Mouse (Mus musculus) forebrain, embryonic 14.5 days (tissue): ENCODE measurements around the gene Hdac1. TPM values are rescaled to one million over a fixed set of nuclear protein-coding genes. Genes with fewer than 3 reads are reported as not detected.

Experiments used
- ATAC-seq: fragments of 200-750 bp; cut with Nextera tagmentation; 2 replicates; pipeline ENCODE4 v1.8.0; 2017; ENCODE audit warnings: mild to moderate bottlenecking, moderate library complexity
- DNase-seq: peaks from one replicate; pipeline ENCODE4 v3.0.0-alpha.2; 2015; ENCODE audit warnings: low spot score
- H3K27ac ChIP-seq: fragments of 300-500 bp; sonication (generic); 2 replicates; pipeline ENCODE4 v1.5.1; 2014; ENCODE audit warnings: low read depth, mild to moderate bottlenecking, control low read depth, low read length, moderate library complexity
- H3K27me3 ChIP-seq: fragments of 300-500 bp; sonication (generic); replicated peaks from 2 replicates; pipeline ENCODE4 v1.6.1; 2014; ENCODE audit warnings: low read length, control low read depth, mixed read lengths; ENCODE audit not compliant: control insufficient read depth, insufficient read depth
- H3K36me3 ChIP-seq: fragments of 300-500 bp; sonication (generic); 2 replicates; pipeline ENCODE4 v1.6.1; 2014; ENCODE audit warnings: low read length, control low read depth; ENCODE audit not compliant: control insufficient read depth, insufficient read depth
- H3K4me1 ChIP-seq: fragments of 300-500 bp; sonication (generic); 2 replicates; pipeline ENCODE4 v1.6.1; 2014; ENCODE audit warnings: antibody characterized with exemption, low read length, control low read depth; ENCODE audit not compliant: control insufficient read depth, insufficient read depth
- H3K4me2 ChIP-seq: fragments of 300-500 bp; sonication (generic); 2 replicates; pipeline ENCODE4 v1.6.1; 2014; ENCODE audit warnings: mild to moderate bottlenecking, control low read depth, low read length
- H3K4me3 ChIP-seq: fragments of 300-500 bp; sonication (generic); 2 replicates; pipeline ENCODE4 v1.5.1; 2014; ENCODE audit warnings: low read depth, low read length, control low read depth
- H3K9ac ChIP-seq: fragments of 300-500 bp; sonication (generic); 2 replicates; pipeline ENCODE4 v1.6.1; 2014; ENCODE audit warnings: mild to moderate bottlenecking, low read length, control low read depth, moderate library complexity
- H3K9me3 ChIP-seq: fragments of 300-500 bp; sonication (generic); replicated peaks from 2 replicates; pipeline ENCODE4 v1.6.1; 2016; ENCODE audit warnings: low read length, control low read depth, mixed read lengths; ENCODE audit not compliant: control insufficient read depth
- WGBS: fragments of 180-500 bp; shearing (Covaris S2); extraction: QIAGEN DNeasy Blood & Tissue Kit; methylation state at CpG from one replicate; pipeline ENCODE4 v1.1.7; 2014; 5-methylcytosine and 5-hydroxymethylcytosine counted together
- polyA plus RNA-seq: library from polyadenylated mRNA; unstranded; fragments of >200 nt; fragmentation: Nextera tagmentation; extraction: Ambion mirVana; gene quantifications from 2 replicates; pipeline ENCODE4 v1.2.1, GENCODE M21; 2014

The Hdac1 gene
- polyA plus RNA-seq, 1 experiment from 2014 or later = 154 TPM

- no peak overlapping the region for H3K4me3 ChIP-seq
- no peak overlapping the region for H3K27ac ChIP-seq
- H3K4me2 ChIP-seq = no peak overlapping the region
- H3K4me1 ChIP-seq = no peaks in the 10 kb centered on the region
- DNase-seq (no peak), ATAC-seq (no peak)
- H3K9me3 ChIP-seq = no peaks in the 10 kb centered on the region
- H3K9ac ChIP-seq = no peak overlapping the region
- WGBS = 91% methylated on average over 7 of the region's 7 CpGs
- no peaks in the 10 kb centered on the region for H3K36me3 ChIP-seq
- no peaks in the 10 kb centered on the region for H3K27me3 ChIP-seq
These were observed 25.9 kb upstream of the Hdac1 start for GRCm38 (mm10) chr4:129568366-129568765.

- no peak for DNase-seq
These were observed 22.6 kb upstream of the Hdac1 start for GRCm38 (mm10) chr4:129565139-129565538.

GRCm38 (mm10) chr4:129563718-129564117 is 21.2 kb upstream of the Hdac1 start:
- no peak overlapping the region for H3K4me2 ChIP-seq
- no peaks in the 10 kb centered on the region for H3K9me3 ChIP-seq
- no peak for ATAC-seq
- 82% methylated on average over 8 of the region's 8 CpGs for WGBS
- no peaks in the 10 kb centered on the region for H3K27me3 ChIP-seq
- H3K27ac ChIP-seq = no peak overlapping the region
- DNase-seq = no peak
- no peaks in the 10 kb centered on the region for H3K4me1 ChIP-seq
- no peaks in the 10 kb centered on the region for H3K36me3 ChIP-seq
- no peak overlapping the region for H3K4me3 ChIP-seq
- no peak overlapping the region for H3K9ac ChIP-seq

More at GRCm38 (mm10) chr4:129565139-129565538, 22.6 kb upstream of the Hdac1 start:
- no peak overlapping the region for H3K4me3 ChIP-seq
- H3K9ac ChIP-seq = no peak overlapping the region
- H3K4me1 ChIP-seq = no peaks in the 10 kb centered on the region
- no peak overlapping the region for H3K4me2 ChIP-seq
- 91% methylated on average over 6 of the region's 6 CpGs for WGBS
- H3K27me3 ChIP-seq = no peaks in the 10 kb centered on the region
- no peak for ATAC-seq
- no peak overlapping the region for H3K27ac ChIP-seq
- H3K36me3 ChIP-seq = no peaks in the 10 kb centered on the region
- H3K9me3 ChIP-seq = no peaks in the 10 kb centered on the region

- 95% methylated on average over 5 of the region's 5 CpGs for WGBS
- no peak overlapping the region for H3K4me2 ChIP-seq
- DNase-seq = no peak
- no peak overlapping the region for H3K9ac ChIP-seq
- no peak for ATAC-seq
- no peaks in the 10 kb centered on the region for H3K4me1 ChIP-seq
- H3K36me3 ChIP-seq = no peaks in the 10 kb centered on the region
- H3K27me3 ChIP-seq = no peaks in the 10 kb centered on the region
- H3K4me3 ChIP-seq = no peak overlapping the region
- H3K9me3 ChIP-seq = no peaks in the 10 kb centered on the region
- H3K27ac ChIP-seq = no peak overlapping the region
These were observed 18.7 kb upstream of the Hdac1 start for GRCm38 (mm10) chr4:129561184-129561583.

- no peak overlapping the region for H3K9ac ChIP-seq
- no peak overlapping the region for H3K4me3 ChIP-seq
- no peaks in the 10 kb centered on the region for H3K9me3 ChIP-seq
- no peak overlapping the region for H3K27ac ChIP-seq
- WGBS = 86% methylated on average over 12 of the region's 12 CpGs
- no peak for DNase-seq
- ATAC-seq = no peak
- no peaks in the 10 kb centered on the region for H3K36me3 ChIP-seq
- no peaks in the 10 kb centered on the region for H3K27me3 ChIP-seq
- H3K4me1 ChIP-seq = peaks cover 6% of the 10 kb centered on the region
- H3K4me2 ChIP-seq = no peak overlapping the region
These were observed 15.9 kb upstream of the Hdac1 start for GRCm38 (mm10) chr4:129558321-129558955.

- ATAC-seq = peak; percentile 15; the same call in 1 of the 2 replicates
These were observed 14.8 kb upstream of the Hdac1 start for GRCm38 (mm10) chr4:129557256-129557808.

GRCm38 (mm10) chr4:129556532-129557223 is 14.2 kb upstream of the Hdac1 start:
- Histone ChIP-seq H3K9ac (peak overlapping the region; percentile 67), H3K4me2 (peak overlapping the region; percentile 81), H3K4me1 (peaks cover 6% of the 10 kb centered on the region), H3K27me3 (no peaks in the 10 kb centered on the region), H3K9me3 (no peaks in the 10 kb centered on the region), H3K4me3 (peak overlapping the region; percentile 46), H3K27ac (no peak overlapping the region), H3K36me3 (no peaks in the 10 kb centered on the region)
- WGBS = 7% methylated on average over 33 of the region's 33 CpGs
- peak; percentile 92 for DNase-seq
- peak; percentile 83 for ATAC-seq

More at GRCm38 (mm10) chr4:129557256-129557808, 14.8 kb upstream of the Hdac1 start:
- H3K27ac ChIP-seq = no peak overlapping the region
- H3K36me3 ChIP-seq = no peaks in the 10 kb centered on the region
- 90% methylated on average over 9 of the region's 9 CpGs for WGBS
- no peak for DNase-seq
- H3K9ac ChIP-seq = peak overlapping the region; percentile 67
- peak overlapping the region; percentile 81 for H3K4me2 ChIP-seq
- peak overlapping the region; percentile 46; the same call in 1 of the 2 replicates for H3K4me3 ChIP-seq
- peaks cover 6% of the 10 kb centered on the region for H3K4me1 ChIP-seq
- H3K9me3 ChIP-seq = no peaks in the 10 kb centered on the region
- no peaks in the 10 kb centered on the region for H3K27me3 ChIP-seq

GRCm38 (mm10) chr4:129555862-129556531 is 13.5 kb upstream of the Hdac1 start:
- Histone ChIP-seq H3K9me3 (no peaks in the 10 kb centered on the region), H3K36me3 (no peaks in the 10 kb centered on the region), H3K4me2 (peak overlapping the region; percentile 81), H3K4me3 (peak overlapping the region; percentile 46), H3K9ac (peak overlapping the region; percentile 67), H3K27me3 (no peaks in the 10 kb centered on the region), H3K4me1 (peaks cover 6% of the 10 kb centered on the region), H3K27ac (peak overlapping the region; percentile 21; the same call in 1 of the 2 replicates)
- peak; percentile 65 for ATAC-seq
- DNase-seq = peak; percentile 11
- WGBS = under 1% methylated on average over 24 of the region's 24 CpGs
